Mouse (Mus musculus): Measurements from ENCODE around the gene Cwc15. TPM values are rescaled to one million over a fixed set of nuclear protein-coding genes. Genes with fewer than 3 reads are reported as not detected.
"Not testable (repeated sequence)": the region's sequence is repeated elsewhere in the genome, so short reads cannot be mapped to it uniquely, and the experiment has no call there.

Cwc15 gene
- polyA plus RNA-seq (2016; fragmentation: Nextera tagmentation; extraction: Ambion mirVana), result 171 and 185 TPM in 2 replicates

DNA sequence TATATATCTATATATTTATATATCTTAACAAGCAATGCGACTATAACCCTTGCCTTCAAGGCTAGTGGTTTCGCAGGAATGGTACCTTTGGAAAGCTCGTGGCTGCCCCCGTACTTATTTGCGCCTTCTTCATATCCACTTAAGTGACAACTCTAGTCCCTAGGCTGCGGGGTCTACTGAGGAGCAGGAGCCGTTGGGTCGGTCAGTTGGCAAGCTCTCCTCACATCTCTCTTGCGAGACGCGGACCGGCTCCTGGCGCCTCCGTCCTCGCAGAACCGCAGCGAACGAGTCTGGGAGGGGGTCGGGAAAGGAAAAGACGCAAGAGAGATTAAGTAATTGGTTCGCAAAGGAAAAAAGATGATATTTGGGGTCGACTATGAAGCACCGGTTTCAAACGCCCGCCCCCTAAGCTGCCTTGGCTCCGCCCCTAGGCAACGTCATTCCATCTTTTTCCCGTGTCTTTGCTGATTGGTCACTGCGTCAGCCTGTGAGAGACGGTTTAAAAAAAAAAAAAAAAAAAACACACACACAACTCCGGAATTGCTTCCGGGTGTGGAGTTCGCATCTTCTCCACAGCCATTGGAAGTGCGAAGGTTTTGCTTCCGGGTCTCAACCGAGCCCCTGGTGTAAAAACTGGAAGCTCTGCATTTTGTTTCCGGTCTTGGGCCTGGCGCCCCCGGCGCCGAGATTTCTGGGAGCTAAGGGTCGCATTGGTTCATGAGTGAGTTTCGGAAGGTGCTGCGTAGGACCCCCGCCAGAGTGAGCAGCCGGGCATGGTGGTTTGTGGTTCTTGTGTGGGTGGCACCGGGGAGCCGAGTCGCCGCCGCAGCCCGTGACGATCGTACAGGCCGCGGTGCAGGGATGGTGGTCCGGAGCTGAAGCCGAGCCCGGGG is at the start of gene Cwc15, which contains the start of gene Kdm4d:
Gene Cwc15, plus strand, starts transcription at position 595 of the 893 bp plus-strand sequence.
Gene Kdm4d, minus strand, starts transcription at position 460 of the 893 bp plus-strand sequence.
- whole genome bisulfite sequencing, result under 1% methylated on average over 59 of the region's 59 CpGs
- Histone ChIP-seq H3K9me3 (no peaks in the 10 kb centered on the region), H3K4me2 (replicated peaks) (peak within 1 kb of the TSS; percentile 80), H3K27ac (no peak within 1 kb of the TSS), H3K4me3 (peak within 1 kb of the TSS; percentile 79), H3K36me3 (peaks cover 29% of the 10 kb centered on the region), H3K9ac (peak within 1 kb of the TSS; percentile 70), H3K4me1 (no peaks in the 10 kb centered on the region), H3K27me3 (replicated peaks) (no peaks in the 10 kb centered on the region)
- ATAC-seq (ENCODE audit: low FRiP score, low read depth), result peak; percentile 99

DNA sequence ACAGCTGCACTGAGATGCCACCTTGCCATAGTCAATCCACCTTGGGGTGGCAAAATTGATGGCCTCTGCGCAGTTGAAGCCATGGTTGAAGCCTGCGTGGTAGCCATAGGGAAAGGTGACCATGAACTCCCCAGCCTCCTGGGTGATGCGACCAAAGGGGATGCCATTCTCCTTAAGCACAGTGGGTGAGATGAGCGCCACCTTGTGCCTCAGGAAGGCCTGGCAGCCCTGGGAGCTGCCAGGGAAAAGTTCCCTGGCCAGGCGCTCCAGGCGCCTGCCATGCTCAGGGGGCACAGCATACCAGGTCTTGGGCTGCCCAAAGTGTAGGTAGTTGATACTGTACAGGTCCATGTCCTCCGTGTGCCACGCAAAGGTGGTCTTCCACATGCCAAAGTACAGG is 49.3 kb upstream of the Cwc15 start:
- H3K4me2 ChIP-seq (replicated peaks); H3K4me1 ChIP-seq; H3K9me3 ChIP-seq; H3K4me3 ChIP-seq; H3K27ac ChIP-seq; H3K9ac ChIP-seq; H3K36me3 ChIP-seq; ATAC-seq (ENCODE audit: low FRiP score, low read depth); H3K27me3 ChIP-seq (replicated peaks): not testable (repeated sequence)
- WGBS, result 64% methylated on average over 8 of the region's 8 CpGs

GRCm38 (mm10) chr9:14456320-14456719 is 44.1 kb upstream of the Cwc15 start:
- H3K27me3 ChIP-seq (replicated peaks), result no peaks in the 10 kb centered on the region
- no peak overlapping the region for H3K27ac ChIP-seq
- no peaks in the 10 kb centered on the region for H3K4me1 ChIP-seq
- no peaks in the 10 kb centered on the region for H3K9me3 ChIP-seq
- H3K36me3 ChIP-seq, result no peaks in the 10 kb centered on the region
- ATAC-seq (ENCODE audit: low FRiP score, low read depth), result no peak
- no peak overlapping the region for H3K4me2 ChIP-seq (replicated peaks)
- H3K9ac ChIP-seq, result no peak overlapping the region
- WGBS, result 96% methylated on average over 3 of the region's 3 CpGs
- no peak overlapping the region for H3K4me3 ChIP-seq

- H3K4me2 ChIP-seq (replicated peaks); H3K9me3 ChIP-seq; H3K27ac ChIP-seq; H3K4me3 ChIP-seq; H3K9ac ChIP-seq; H3K36me3 ChIP-seq; H3K27me3 ChIP-seq (replicated peaks); H3K4me1 ChIP-seq; ATAC-seq (ENCODE audit: low FRiP score, low read depth): not testable (repeated sequence)
- 80% methylated on average over 1 of the region's 1 CpGs for WGBS
Measured at GRCm38 (mm10) chr9:14462536-14462935, 37.9 kb upstream of the Cwc15 start.

GRCm38 (mm10) chr9:14463668-14464067 is 36.7 kb upstream of the Cwc15 start:
- ATAC-seq (ENCODE audit: low FRiP score, low read depth); H3K27ac ChIP-seq: not testable (repeated sequence)
- WGBS, result 82% methylated on average over 12 of the region's 12 CpGs

DNA sequence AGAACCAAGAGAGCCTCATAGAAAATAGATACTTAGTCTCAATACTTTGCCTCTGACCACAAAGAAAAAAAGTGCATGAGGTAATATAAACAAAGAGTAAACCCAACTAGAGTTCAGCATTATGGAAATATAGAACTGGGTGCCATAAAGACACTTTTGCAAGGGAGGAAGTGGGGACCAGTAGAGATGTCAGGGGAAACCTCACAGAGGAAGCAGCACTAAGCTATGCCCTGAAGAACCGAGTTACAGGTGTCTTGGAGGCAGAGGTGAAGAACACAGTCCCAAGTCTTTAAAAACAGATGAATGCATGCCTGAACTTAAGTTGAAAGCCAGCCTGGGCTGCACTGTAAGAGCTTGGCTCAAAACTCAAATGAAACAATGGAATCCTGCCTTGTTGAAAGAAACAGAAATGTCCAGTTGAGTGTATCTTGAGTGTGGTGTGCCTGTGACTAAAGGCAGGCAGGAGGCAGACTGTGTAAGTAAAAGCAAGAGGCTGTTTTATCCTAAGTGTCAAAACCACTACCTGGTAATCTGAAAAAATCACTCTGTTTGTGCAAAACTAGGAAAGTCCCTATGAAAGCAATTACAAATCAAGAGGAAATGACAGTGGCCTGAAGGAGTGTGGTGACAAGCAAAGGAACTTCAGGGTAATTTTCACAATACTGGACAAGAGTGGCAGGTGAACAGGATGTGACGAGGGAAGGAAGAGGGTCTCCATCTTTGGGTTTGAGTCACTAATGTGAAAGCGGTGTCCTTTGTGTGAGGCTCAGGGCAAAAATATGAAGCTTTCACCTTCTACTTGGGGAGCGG is 1.3 kb upstream of the Cwc15 start:
- H3K4me2 ChIP-seq (replicated peaks), result peak overlapping the region; percentile 70
- H3K36me3 ChIP-seq, result peaks cover 18% of the 10 kb centered on the region
- H3K9me3 ChIP-seq, result no peaks in the 10 kb centered on the region
- H3K9ac ChIP-seq, result no peak overlapping the region
- H3K27ac ChIP-seq, result no peak overlapping the region
- H3K27me3 ChIP-seq (replicated peaks), result no peaks in the 10 kb centered on the region
- 82% methylated on average over 4 of the region's 4 CpGs for WGBS
- no peak for ATAC-seq (ENCODE audit: low FRiP score, low read depth)
- no peak overlapping the region for H3K4me3 ChIP-seq
- H3K4me1 ChIP-seq, result no peaks in the 10 kb centered on the region

More at GRCm38 (mm10) chr9:14463668-14464067, 36.7 kb upstream of the Cwc15 start:
- H3K27me3 ChIP-seq (replicated peaks); H3K4me3 ChIP-seq; H3K4me1 ChIP-seq; H3K9me3 ChIP-seq; H3K4me2 ChIP-seq (replicated peaks); H3K36me3 ChIP-seq; H3K9ac ChIP-seq: not testable (repeated sequence)

GRCm38 (mm10) chr9:14500916-14501424 is 553 bp downstream of the Cwc15 start:
- peak overlapping the region; percentile 80 for H3K4me2 ChIP-seq (replicated peaks)
- H3K27me3 ChIP-seq (replicated peaks), result no peaks in the 10 kb centered on the region
- H3K36me3 ChIP-seq, result peaks cover 36% of the 10 kb centered on the region
- H3K4me3 ChIP-seq, result peak overlapping the region; percentile 79
- 6% methylated on average over 10 of the region's 10 CpGs for WGBS
- H3K9ac ChIP-seq, result peak overlapping the region; percentile 70
- no peak overlapping the region for H3K27ac ChIP-seq
- ATAC-seq (ENCODE audit: low FRiP score, low read depth), result no peak
- no peaks in the 10 kb centered on the region for H3K4me1 ChIP-seq
- no peaks in the 10 kb centered on the region for H3K9me3 ChIP-seq

DNA sequence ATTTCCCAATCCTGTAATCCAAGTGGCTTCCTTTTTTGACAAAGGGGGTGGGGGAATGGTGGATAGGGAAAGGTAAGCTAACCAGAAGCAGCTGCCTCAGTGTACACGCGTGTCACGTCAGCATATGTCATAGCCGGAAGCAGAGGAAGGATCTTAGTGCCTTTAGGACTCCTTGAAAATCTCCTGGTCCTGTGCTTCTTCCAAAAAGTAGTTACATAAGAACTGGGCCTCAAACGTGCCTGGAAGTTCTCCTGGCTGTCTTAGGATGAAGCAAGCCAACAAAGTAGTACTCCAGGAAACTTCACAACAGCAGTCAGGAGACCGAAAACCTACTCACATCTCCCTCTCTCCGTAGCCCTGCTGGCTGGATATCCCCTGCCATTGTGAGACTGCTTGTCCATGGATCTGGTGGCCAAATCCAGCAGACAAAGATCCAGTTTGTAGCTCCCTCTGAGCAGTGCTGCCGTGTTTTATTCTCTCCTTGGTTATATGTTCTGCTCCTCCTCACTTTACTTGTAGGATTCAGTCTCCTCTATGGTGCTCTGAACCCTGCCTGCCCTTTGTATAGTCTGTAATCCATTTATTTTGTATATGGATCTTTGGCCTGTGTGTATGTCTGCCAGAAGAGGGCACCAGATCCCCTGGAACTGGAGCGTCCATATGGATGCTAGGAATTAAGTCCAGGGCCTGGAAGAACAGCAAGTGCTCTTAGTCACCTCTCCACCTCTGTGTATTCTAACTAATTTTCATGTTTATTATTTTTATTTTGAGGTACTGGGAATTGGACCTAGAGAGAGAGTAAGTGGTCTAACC is 12.4 kb downstream of the Cwc15 start:
- Histone ChIP-seq H3K9me3 (no peaks in the 10 kb centered on the region), H3K36me3 (peaks cover 36% of the 10 kb centered on the region), H3K4me2 (replicated peaks) (no peak overlapping the region), H3K4me3 (no peak overlapping the region), H3K27ac (no peak overlapping the region), H3K4me1 (no peaks in the 10 kb centered on the region), H3K9ac (no peak overlapping the region), H3K27me3 (replicated peaks) (no peaks in the 10 kb centered on the region)
- peak; percentile 67; the same call in 1 of the 2 replicates for ATAC-seq (ENCODE audit: low FRiP score, low read depth)
- WGBS, result 76% methylated on average over 9 of the region's 9 CpGs

- no peaks in the 10 kb centered on the region for H3K27me3 ChIP-seq (replicated peaks)
- no peak overlapping the region for H3K4me3 ChIP-seq
- H3K9me3 ChIP-seq, result no peaks in the 10 kb centered on the region
- 41% methylated on average over 1 of the region's 1 CpGs for WGBS
- H3K36me3 ChIP-seq, result 0 out of 2 replicates have a peak, but pooled peaks cover 4% of the 10 kb centered on the region
- H3K27ac ChIP-seq, result no peak overlapping the region
- H3K4me2 ChIP-seq (replicated peaks), result no peak overlapping the region
- no peak for ATAC-seq (ENCODE audit: low FRiP score, low read depth)
- H3K9ac ChIP-seq, result no peak overlapping the region
- no peaks in the 10 kb centered on the region for H3K4me1 ChIP-seq
Measured at GRCm38 (mm10) chr9:14517296-14517695, 16.9 kb downstream of the Cwc15 start.

DNA sequence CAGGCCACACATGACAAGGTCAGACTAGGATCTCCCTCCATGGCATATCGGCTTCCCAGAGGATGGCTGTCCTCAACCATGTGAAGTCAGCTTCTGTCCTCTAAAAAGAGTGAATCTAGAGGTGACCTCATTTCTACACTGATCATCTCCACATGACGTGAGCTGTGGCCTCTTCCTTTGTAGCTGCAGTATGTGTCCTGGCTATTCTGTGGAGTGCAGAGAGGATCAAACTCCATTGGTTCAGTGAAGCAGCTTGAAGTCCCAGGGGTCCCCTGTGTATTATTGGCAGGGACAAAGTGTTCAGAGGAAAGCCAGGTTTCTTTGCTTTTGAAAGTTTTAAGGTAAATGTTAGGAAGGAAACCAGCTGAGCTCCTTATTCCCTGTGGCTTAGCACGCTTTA is 17.7 kb downstream of the Cwc15 start:
- Histone ChIP-seq H3K9ac (no peak overlapping the region), H3K9me3 (no peaks in the 10 kb centered on the region), H3K27me3 (replicated peaks) (no peaks in the 10 kb centered on the region), H3K4me1 (no peaks in the 10 kb centered on the region), H3K4me2 (replicated peaks) (no peak overlapping the region), H3K27ac (no peak overlapping the region), H3K4me3 (no peak overlapping the region), H3K36me3 (no peaks in the 10 kb centered on the region)
- no peak for ATAC-seq (ENCODE audit: low FRiP score, low read depth)
- WGBS, result 82% methylated on average over 3 of the region's 3 CpGs

GRCm38 (mm10) chr9:14520971-14521670 is 20.7 kb downstream of the Cwc15 start:
- Histone ChIP-seq H3K27ac (no peak overlapping the region), H3K9me3 (no peaks in the 10 kb centered on the region), H3K27me3 (replicated peaks) (no peaks in the 10 kb centered on the region), H3K4me3 (no peak overlapping the region), H3K4me1 (no peaks in the 10 kb centered on the region), H3K4me2 (replicated peaks) (no peak overlapping the region), H3K9ac (no peak overlapping the region), H3K36me3 (no peaks in the 10 kb centered on the region)
- no peak for ATAC-seq (ENCODE audit: low FRiP score, low read depth)
- 77% methylated on average over 3 of the region's 3 CpGs for WGBS
